Mouse (Mus musculus) erythroblast, embryonic 14.5 days (primary cell): ENCODE measurements around the gene Pik3r5.

Source experiments
- GATA1 ChIP-seq: IDR thresholded peaks from 2 replicates; pipeline ENCODE4 v1.6.1; 2012; ENCODE audit warnings: low read length, inconsistent platforms, mixed read lengths
- TAL1 ChIP-seq: IDR thresholded peaks from 3 replicates; pipeline ENCODE4 v1.6.1; 2012; ENCODE audit warnings: low read length, inconsistent platforms, mixed read lengths

GRCm38 (mm10) chr11:68526441-68526840 lies 94.5 kb downstream of the Pik3r5 start:
- TF ChIP-seq GATA1 = no peak
- TF ChIP-seq TAL1 = no peak
